Mouse (Mus musculus): ENCODE measurements around the gene Crybg1. TPM values are rescaled to one million over a fixed set of nuclear protein-coding genes. Genes with fewer than 3 reads are reported as not detected.

Crybg1 gene
- polyA plus RNA-seq, 1 experiment from 2014 or later = 0.21 TPM

DNA sequence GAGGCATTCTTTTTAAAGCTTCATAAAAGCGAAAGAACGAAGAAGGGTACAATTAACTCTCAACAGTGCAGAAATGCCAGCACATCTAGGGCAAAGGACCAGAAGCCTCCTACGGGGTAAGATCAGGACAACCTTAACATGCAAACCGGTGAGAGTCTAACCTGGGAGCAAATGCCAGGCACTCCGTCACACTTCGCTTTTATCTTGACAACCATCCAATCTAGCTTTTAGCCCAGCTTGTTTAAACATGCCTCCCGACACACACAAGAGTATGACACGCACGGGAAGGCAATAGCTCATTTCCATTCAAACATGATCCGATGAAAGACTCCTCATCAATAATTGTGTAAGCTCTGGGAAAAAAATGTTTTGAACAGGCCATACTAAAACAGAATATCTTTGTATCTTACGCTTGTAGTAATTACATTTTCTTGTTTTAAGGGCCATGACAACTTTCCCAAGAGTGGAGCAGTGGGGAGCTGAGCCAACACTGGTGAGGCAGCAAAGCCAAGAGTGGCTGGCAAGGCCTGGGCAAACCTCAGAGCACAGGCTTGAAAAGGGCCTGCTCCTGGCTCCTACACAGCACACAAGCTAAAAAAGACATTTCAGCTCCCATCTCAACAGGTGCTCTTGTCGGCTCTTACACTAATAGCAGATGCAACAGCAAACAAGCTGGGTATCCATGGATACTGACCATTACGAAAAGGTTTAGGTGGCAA is 10.4 kb downstream of the Crybg1 start:
- Histone ChIP-seq H3K4me1 (replicated peaks) (peaks cover 7% of the 10 kb centered on the region), H3K4me3 (no peak overlapping the region), H3K27ac (no peak overlapping the region), H3K9me3 (no peaks in the 10 kb centered on the region), H3K27me3 (ENCODE audit: insufficient read depth, poor library complexity, severe bottlenecking) (no peaks in the 10 kb centered on the region), H3K36me3 (no peaks in the 10 kb centered on the region)
- no peak for DNase-seq (ENCODE audit: low spot score)
- WGBS = 90% methylated on average over 13 of the region's 13 CpGs

GRCm38 (mm10) chr10:44126047-44126446 is 22.6 kb downstream of the Crybg1 start:
- WGBS = 83% methylated on average over 5 of the region's 5 CpGs
- Histone ChIP-seq H3K27me3 (ENCODE audit: insufficient read depth, poor library complexity, severe bottlenecking) (no peaks in the 10 kb centered on the region), H3K36me3 (no peaks in the 10 kb centered on the region), H3K4me1 (replicated peaks) (no peaks in the 10 kb centered on the region), H3K9me3 (no peaks in the 10 kb centered on the region), H3K4me3 (no peak overlapping the region), H3K27ac (no peak overlapping the region)
- no peak for DNase-seq (ENCODE audit: low spot score)

DNA sequence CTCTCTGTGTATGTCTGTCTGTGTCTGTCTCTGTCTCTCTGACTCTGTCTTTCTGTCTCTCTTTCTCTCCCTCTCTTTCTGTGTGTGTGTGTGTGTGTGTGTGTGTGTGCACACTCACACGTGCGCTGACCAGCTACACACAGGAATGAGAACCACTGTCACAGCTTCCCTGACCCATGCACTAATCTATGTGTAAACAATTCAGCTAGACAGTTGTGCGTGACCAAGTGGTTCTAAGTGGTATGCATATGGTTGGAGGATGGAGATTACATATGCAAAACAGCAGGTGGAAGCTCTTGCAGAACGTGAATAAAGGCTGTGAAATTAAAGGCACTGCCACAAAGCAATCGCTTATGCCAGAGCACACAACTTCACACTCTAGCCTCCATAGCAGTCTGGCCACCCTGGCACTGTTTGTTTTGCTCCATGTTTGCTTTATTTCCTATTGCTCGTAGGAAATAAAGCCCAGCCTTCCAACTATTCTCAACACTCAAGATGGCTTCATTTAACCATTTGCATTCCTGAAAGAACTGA is 24.2 kb downstream of the Crybg1 start:
- Histone ChIP-seq H3K4me3 (no peak overlapping the region), H3K36me3 (no peaks in the 10 kb centered on the region), H3K9me3 (no peaks in the 10 kb centered on the region), H3K27ac (no peak overlapping the region), H3K4me1 (replicated peaks) (no peaks in the 10 kb centered on the region), H3K27me3 (ENCODE audit: insufficient read depth, poor library complexity, severe bottlenecking) (no peaks in the 10 kb centered on the region)
- 68% methylated on average over 6 of the region's 6 CpGs for WGBS
- DNase-seq (ENCODE audit: low spot score) = no peak

DNA sequence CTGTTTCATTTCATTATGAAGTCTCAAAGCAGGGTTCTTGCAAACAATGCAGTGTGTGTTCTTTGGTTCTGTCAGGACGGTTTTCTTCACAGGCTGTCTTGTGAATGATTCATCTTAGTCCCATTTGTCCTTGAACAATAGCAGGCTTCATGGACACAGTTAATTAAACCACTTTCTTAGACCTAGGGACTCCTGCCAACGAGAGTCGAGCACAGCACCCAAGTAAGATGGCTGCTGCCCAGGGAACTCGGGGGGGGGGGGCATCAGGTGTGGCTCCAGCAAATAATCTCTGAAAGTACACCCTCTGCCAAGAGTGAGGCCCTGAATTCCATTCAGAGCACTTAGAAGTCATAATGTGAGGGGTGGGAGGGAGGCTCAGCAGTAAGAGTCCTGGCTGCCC is 30.0 kb downstream of the Crybg1 start:
- Histone ChIP-seq H3K4me1 (replicated peaks) (peaks cover 5% of the 10 kb centered on the region; the same call in 1 of the 2 replicates), H3K27me3 (ENCODE audit: insufficient read depth, poor library complexity, severe bottlenecking) (no peaks in the 10 kb centered on the region), H3K36me3 (no peaks in the 10 kb centered on the region), H3K9me3 (no peaks in the 10 kb centered on the region), H3K27ac (no peak overlapping the region), H3K4me3 (no peak overlapping the region)
- WGBS = 41% methylated on average over 4 of the region's 4 CpGs
- DNase-seq (ENCODE audit: low spot score) = no peak

DNA sequence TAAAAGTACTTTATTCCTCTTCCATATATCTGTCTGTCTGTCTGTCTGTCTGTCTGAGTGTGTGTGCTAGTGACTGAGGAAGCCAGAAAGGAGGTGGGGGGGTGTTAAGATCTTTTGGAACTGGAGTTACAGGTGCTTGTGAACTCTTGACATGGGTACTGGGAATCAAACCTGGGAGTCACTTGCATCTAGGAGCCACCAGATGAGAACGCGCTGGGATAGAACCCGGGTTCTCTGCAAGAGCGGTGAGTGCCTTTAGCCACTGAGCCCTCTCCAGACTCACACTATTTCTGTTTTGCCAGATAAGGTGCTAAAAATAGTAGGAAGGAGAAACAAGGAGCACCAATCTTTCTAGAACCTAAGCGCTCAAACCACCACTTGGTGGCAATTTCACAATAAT is 31.9 kb downstream of the Crybg1 start:
- WGBS = 89% methylated on average over 5 of the region's 5 CpGs
- Histone ChIP-seq H3K27ac (no peak overlapping the region), H3K4me3 (no peak overlapping the region), H3K9me3 (no peaks in the 10 kb centered on the region), H3K4me1 (replicated peaks) (peaks cover 5% of the 10 kb centered on the region; the same call in 1 of the 2 replicates), H3K36me3 (no peaks in the 10 kb centered on the region), H3K27me3 (ENCODE audit: insufficient read depth, poor library complexity, severe bottlenecking) (no peaks in the 10 kb centered on the region)
- DNase-seq (ENCODE audit: low spot score) = no peak

DNA sequence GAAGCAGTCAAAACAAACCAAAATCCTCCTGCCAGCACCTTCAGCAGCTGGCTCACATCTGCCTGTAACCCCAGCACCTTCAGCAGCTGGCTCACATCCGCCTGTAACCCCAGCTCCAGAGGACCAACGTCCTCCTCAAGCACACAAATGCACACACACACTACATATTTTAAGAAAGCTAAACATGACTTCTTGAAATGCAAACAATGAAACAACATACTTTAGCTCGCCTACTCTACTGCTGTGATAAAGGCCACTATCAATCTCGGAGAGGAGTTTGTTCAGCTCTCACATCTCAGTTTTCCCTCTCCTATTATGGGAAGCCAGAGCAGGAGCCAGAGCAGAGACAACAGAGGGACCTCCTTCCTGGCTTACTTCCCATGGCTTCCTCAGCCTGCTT is 34.0 kb downstream of the Crybg1 start:
- Histone ChIP-seq H3K27ac (no peak overlapping the region), H3K36me3 (no peaks in the 10 kb centered on the region), H3K9me3 (no peaks in the 10 kb centered on the region), H3K4me3 (no peak overlapping the region), H3K27me3 (ENCODE audit: insufficient read depth, poor library complexity, severe bottlenecking) (no peaks in the 10 kb centered on the region), H3K4me1 (replicated peaks) (peaks cover 5% of the 10 kb centered on the region; the same call in 1 of the 2 replicates)
- WGBS = 62% methylated on average over 4 of the region's 4 CpGs
- no peak for DNase-seq (ENCODE audit: low spot score)

DNA sequence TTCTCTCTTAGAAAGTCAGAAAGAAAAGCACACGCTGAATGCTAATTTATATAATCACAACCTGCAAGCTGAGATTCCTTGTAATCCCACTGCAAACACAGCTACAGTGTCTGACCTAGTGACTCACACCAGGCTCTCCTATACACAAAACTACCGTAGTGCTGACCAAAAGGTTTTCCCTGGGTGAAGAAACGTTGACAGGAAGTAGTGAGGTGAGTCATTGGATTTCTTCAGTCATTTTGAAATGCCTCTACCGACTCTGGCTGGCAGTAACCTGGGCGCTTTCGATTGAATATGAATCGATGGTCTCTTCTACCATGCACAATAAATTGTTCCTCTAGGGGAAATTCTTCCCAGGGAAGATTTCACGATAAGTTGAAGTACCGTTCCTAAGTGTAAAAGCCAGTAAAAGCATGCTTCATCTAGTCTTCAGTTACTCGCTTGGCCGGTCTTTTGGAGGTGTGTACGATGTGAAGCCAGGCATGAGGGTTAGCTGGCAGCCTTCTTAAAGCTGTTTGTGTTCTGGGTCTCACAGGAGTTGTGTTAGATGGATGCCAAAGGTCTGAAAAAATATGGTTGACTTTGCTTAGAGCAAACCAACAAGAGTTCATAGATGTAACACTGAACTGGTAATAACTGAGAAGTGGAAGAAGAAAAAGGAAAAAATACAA is 36.5 kb downstream of the Crybg1 start:
- WGBS = 88% methylated on average over 12 of the region's 12 CpGs
- Histone ChIP-seq H3K9me3 (0 out of 2 replicates have a peak, but pooled peaks cover 6% of the 10 kb centered on the region), H3K4me3 (no peak overlapping the region)

DNA sequence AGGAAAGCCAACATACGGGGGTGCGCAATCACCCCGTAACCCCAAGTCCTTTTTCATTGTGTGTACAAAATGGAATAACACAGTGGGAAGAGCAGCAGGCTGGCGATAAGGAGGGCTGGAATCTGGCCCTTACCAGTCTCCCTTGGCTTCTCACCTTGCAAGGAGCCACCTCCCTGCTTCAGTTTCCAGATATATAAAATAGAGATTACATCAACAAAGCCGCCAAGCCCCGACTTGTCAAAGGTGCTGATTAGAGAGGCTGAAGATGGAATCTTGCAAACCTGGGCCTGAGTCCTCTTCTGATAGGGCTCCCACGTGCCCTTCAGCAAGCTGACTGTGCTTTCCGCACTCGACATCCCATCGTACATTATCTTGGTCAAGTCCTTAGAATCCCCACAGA is 37.5 kb downstream of the Crybg1 start:
- 91% methylated on average over 10 of the region's 10 CpGs for WGBS
- Histone ChIP-seq H3K4me3 (no peak overlapping the region), H3K27ac (no peak overlapping the region), H3K27me3 (ENCODE audit: insufficient read depth, poor library complexity, severe bottlenecking) (no peaks in the 10 kb centered on the region), H3K9me3 (0 out of 2 replicates have a peak, but pooled peaks cover 6% of the 10 kb centered on the region), H3K36me3 (no peaks in the 10 kb centered on the region), H3K4me1 (replicated peaks) (no peaks in the 10 kb centered on the region)
- DNase-seq (ENCODE audit: low spot score) = no peak

More for the DNA sequence above, 36.5 kb downstream of the Crybg1 start:
- Histone ChIP-seq H3K36me3 (no peaks in the 10 kb centered on the region), H3K4me1 (replicated peaks) (no peaks in the 10 kb centered on the region), H3K27ac (no peak overlapping the region), H3K27me3 (ENCODE audit: insufficient read depth, poor library complexity, severe bottlenecking) (no peaks in the 10 kb centered on the region)
- no peak for DNase-seq (ENCODE audit: low spot score)

GRCm38 (mm10) chr10:44110460-44110859 is 38.2 kb downstream of the Crybg1 start:
- no peak overlapping the region for H3K27ac ChIP-seq
- no peak for DNase-seq (ENCODE audit: low spot score)
- no peaks in the 10 kb centered on the region for H3K27me3 ChIP-seq (ENCODE audit: insufficient read depth, poor library complexity, severe bottlenecking)
- 0 out of 2 replicates have a peak, but pooled peaks cover 6% of the 10 kb centered on the region for H3K9me3 ChIP-seq
- no peak overlapping the region for H3K4me3 ChIP-seq
- H3K36me3 ChIP-seq = no peaks in the 10 kb centered on the region
- no peaks in the 10 kb centered on the region for H3K4me1 ChIP-seq (replicated peaks)

DNA sequence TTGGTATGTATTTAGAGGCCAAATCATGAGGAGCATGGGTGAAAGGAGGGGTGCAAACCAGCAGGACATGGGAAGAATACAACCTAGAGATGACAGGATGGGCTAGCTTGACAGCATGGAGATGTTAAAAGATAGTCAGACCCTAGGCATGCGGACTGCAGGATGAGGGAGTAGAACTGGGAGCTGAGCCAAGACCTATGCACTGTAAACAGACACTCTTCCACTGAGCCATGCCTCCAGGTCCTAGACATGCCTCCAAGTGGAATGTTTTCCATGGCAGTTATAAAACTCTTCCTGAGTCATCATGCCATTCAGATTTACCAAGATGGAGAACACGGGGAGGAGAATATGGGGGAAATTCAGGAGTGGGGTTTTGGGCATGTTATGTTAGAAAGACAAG is 53.9 kb downstream of the Crybg1 start:
- DNase-seq (ENCODE audit: low spot score) = no peak
- H3K4me3 ChIP-seq = no peak overlapping the region
- 89% methylated on average over 2 of the region's 2 CpGs for WGBS
- H3K27ac ChIP-seq = no peak overlapping the region
- H3K9me3 ChIP-seq = peaks cover 17% of the 10 kb centered on the region
- H3K36me3 ChIP-seq = no peaks in the 10 kb centered on the region
- H3K4me1 ChIP-seq (replicated peaks) = no peaks in the 10 kb centered on the region
- H3K27me3 ChIP-seq (ENCODE audit: insufficient read depth, poor library complexity, severe bottlenecking) = no peaks in the 10 kb centered on the region

DNA sequence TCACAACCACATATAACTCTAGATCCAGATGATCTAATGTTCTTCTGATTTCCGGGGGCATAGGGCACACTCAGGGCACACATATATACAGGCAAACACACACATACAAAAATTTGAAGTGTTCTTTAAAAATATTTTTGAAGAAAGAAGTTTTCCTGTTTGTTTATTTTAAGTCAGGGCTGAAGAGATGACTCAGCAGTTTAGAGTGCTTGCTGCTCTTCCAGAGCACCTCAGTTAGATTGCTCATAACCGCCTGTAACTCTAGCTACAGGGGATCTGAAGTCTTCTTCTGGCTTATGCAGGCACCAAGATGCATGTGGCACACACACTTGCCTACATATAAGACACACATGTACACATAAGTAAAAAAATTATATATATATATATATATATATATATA is 56.9 kb downstream of the Crybg1 start:
- Histone ChIP-seq H3K9me3 (peaks cover 28% of the 10 kb centered on the region), H3K36me3 (no peaks in the 10 kb centered on the region), H3K4me1 (replicated peaks) (no peaks in the 10 kb centered on the region), H3K4me3 (no peak overlapping the region), H3K27me3 (ENCODE audit: insufficient read depth, poor library complexity, severe bottlenecking) (no peaks in the 10 kb centered on the region), H3K27ac (no peak overlapping the region)
- DNase-seq (ENCODE audit: low spot score) = no peak
- 93% methylated on average over 2 of the region's 2 CpGs for WGBS

- H3K4me1 ChIP-seq (replicated peaks) = no peaks in the 10 kb centered on the region
- no peaks in the 10 kb centered on the region for H3K36me3 ChIP-seq
- no peak overlapping the region for H3K27ac ChIP-seq
- no peaks in the 10 kb centered on the region for H3K9me3 ChIP-seq
- WGBS = 77% methylated on average over 6 of the region's 6 CpGs
- H3K4me3 ChIP-seq = no peak overlapping the region
- no peaks in the 10 kb centered on the region for H3K27me3 ChIP-seq (ENCODE audit: insufficient read depth, poor library complexity, severe bottlenecking)
- no peak for DNase-seq (ENCODE audit: low spot score)
These were observed 68.3 kb downstream of the Crybg1 start for GRCm38 (mm10) chr10:44080351-44080750.

DNA sequence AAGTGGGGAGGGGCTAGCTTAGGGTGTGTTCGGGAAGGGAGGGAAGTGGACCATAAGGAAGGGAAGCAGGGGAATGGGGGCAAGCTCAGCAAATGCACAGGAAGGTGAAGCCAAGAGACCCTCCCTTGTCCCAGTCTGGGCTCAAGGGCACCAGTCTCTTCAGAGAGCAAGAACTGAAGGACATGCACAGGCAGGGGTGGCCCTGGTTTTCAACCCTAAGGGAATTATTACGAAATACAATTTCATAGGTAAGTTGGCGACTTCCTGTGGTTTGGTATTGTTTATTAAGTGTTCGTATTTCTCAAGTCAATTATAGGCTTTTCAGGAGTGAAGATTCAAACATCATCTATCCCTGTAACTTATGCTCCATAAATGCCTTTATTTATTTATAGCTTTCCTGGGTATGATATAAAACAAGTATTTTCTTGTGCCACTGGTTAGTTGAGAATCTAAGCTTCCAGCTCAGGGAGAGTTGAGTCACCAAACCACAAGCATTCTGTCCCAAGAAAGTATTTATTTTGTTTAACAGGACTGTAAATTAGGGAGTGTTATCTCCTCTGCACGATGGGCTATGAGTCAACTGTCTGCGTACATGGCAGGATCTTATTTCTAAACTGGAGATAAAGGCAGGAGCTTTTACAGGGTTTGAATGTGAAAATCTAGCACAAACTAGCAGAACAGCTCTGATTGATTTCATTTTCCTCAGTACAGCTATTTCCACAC is 69.7 kb downstream of the Crybg1 start:
- no peak overlapping the region for H3K27ac ChIP-seq
- H3K9me3 ChIP-seq = no peaks in the 10 kb centered on the region
- WGBS = 82% methylated on average over 6 of the region's 6 CpGs
- no peaks in the 10 kb centered on the region for H3K27me3 ChIP-seq (ENCODE audit: insufficient read depth, poor library complexity, severe bottlenecking)
- H3K36me3 ChIP-seq = no peaks in the 10 kb centered on the region
- DNase-seq (ENCODE audit: low spot score) = no peak
- H3K4me1 ChIP-seq (replicated peaks) = no peaks in the 10 kb centered on the region
- no peak overlapping the region for H3K4me3 ChIP-seq

All from hindbrain, embryonic 10.5 days (tissue).